Mouse (Mus musculus) skeletal muscle tissue, adult 2 months (tissue): ENCODE data around the gene Pde2a.

Experiments
- DNase-seq: peaks from one replicate; pipeline ENCODE4 v3.0.0-alpha.2; 2012; ENCODE audit warnings: low read depth, low spot score

The Pde2a gene

GRCm38 (mm10) chr7:101403831-101404230 is 17.7 kb upstream of the Pde2a start:
- DNase-seq = no peak

GRCm38 (mm10) chr7:101410267-101410936 is 11.1 kb upstream of the Pde2a start, which contains the start of gene Gm45837:
Gene Gm45837, plus strand, starts transcription at chr7:101410886.
- no peak for DNase-seq

- peak; percentile 77 for DNase-seq
These were observed 8.7 kb upstream of the Pde2a start for GRCm38 (mm10) chr7:101412796-101413195.

- DNase-seq = no peak
These were observed 7.3 kb upstream of the Pde2a start for GRCm38 (mm10) chr7:101414209-101414608.

- DNase-seq = no peak
These were observed 6.6 kb upstream of the Pde2a start for GRCm38 (mm10) chr7:101414661-101415511.

- no peak for DNase-seq
These were observed 5.9 kb upstream of the Pde2a start for GRCm38 (mm10) chr7:101415512-101416100.

GRCm38 (mm10) chr7:101416391-101416790 is 5.1 kb upstream of the Pde2a start:
- no peak for DNase-seq

- DNase-seq = no peak
These were observed 2.3 kb upstream of the Pde2a start for GRCm38 (mm10) chr7:101419013-101419770.

- no peak for DNase-seq
These were observed 578 bp downstream of the Pde2a start for GRCm38 (mm10) chr7:101422069-101422468.

GRCm38 (mm10) chr7:101422646-101423045 is 1.2 kb downstream of the Pde2a start:
- no peak for DNase-seq

GRCm38 (mm10) chr7:101423970-101424369 is 2.5 kb downstream of the Pde2a start:
- DNase-seq = no peak

- DNase-seq = no peak
These were observed 5.2 kb downstream of the Pde2a start for GRCm38 (mm10) chr7:101426692-101427091.

GRCm38 (mm10) chr7:101427736-101428135 is 6.2 kb downstream of the Pde2a start:
- no peak for DNase-seq

- DNase-seq = no peak
These were observed 13.5 kb downstream of the Pde2a start for GRCm38 (mm10) chr7:101435038-101435437.

GRCm38 (mm10) chr7:101437876-101438275 is 16.4 kb downstream of the Pde2a start:
- DNase-seq = no peak

- DNase-seq = no peak
These were observed 21.6 kb downstream of the Pde2a start for GRCm38 (mm10) chr7:101443093-101443492.

- no peak for DNase-seq
These were observed 22.7 kb downstream of the Pde2a start for GRCm38 (mm10) chr7:101444211-101444610.

- no peak for DNase-seq
These were observed 28.4 kb downstream of the Pde2a start for GRCm38 (mm10) chr7:101449855-101450254.

GRCm38 (mm10) chr7:101450422-101451401 is 29.2 kb downstream of the Pde2a start:
- DNase-seq = no peak

- no peak for DNase-seq
These were observed 31.2 kb downstream of the Pde2a start for GRCm38 (mm10) chr7:101452669-101453068.

GRCm38 (mm10) chr7:101453296-101453695 is 31.8 kb downstream of the Pde2a start:
- no peak for DNase-seq
